Mouse (Mus musculus): ENCODE measurements at regions not wholly inside any gene's neighbourhood (a gene's known extent, or its start where the extent isn't known, plus 50 kb on each side); places are given as distances from the start of the nearest gene placed in this dataset.

GRCm38 (mm10) chr6:32739162-32739745 lies 151.3 kb upstream of the Plxna4 start:
- no peak for DNase-seq

- DNase-seq: peak in 1 of 2 experiments; percentile 3
These were observed 140.7 kb upstream of the Plxna4 start for GRCm38 (mm10) chr6:32728706-32729105.

- no peak for DNase-seq
These were observed 138.6 kb upstream of the Plxna4 start for GRCm38 (mm10) chr6:32726571-32726970.

- DNase-seq: no peak
These were observed 129.9 kb upstream of the Plxna4 start for GRCm38 (mm10) chr6:32717860-32718259.

GRCm38 (mm10) chr6:32715137-32715536 lies 127.1 kb upstream of the Plxna4 start:
- no peak for DNase-seq

- no peak for DNase-seq
These were observed 122.2 kb upstream of the Plxna4 start for GRCm38 (mm10) chr6:32710208-32710607.

GRCm38 (mm10) chr6:32709566-32709965 lies 121.6 kb upstream of the Plxna4 start:
- no peak for DNase-seq

GRCm38 (mm10) chr6:32707417-32707816 lies 119.4 kb upstream of the Plxna4 start:
- DNase-seq: no peak

GRCm38 (mm10) chr6:32706376-32706775 lies 118.4 kb upstream of the Plxna4 start:
- DNase-seq: no peak

GRCm38 (mm10) chr6:32703466-32703865 lies 115.5 kb upstream of the Plxna4 start:
- no peak for DNase-seq

- peak; percentile 66 to 80 for DNase-seq
These were observed 114.3 kb upstream of the Plxna4 start for GRCm38 (mm10) chr6:32702245-32702791.

GRCm38 (mm10) chr6:32699811-32700210 lies 111.8 kb upstream of the Plxna4 start:
- DNase-seq: no peak

GRCm38 (mm10) chr6:32697771-32698270 lies 109.8 kb upstream of the Plxna4 start:
- peak; percentile 13 to 32 for DNase-seq

- DNase-seq: no peak
These were observed 108.0 kb upstream of the Plxna4 start for GRCm38 (mm10) chr6:32696037-32696436.

GRCm38 (mm10) chr6:32672552-32672951 lies 84.6 kb upstream of the Plxna4 start:
- no peak for DNase-seq

- no peak for DNase-seq
These were observed 71.8 kb upstream of the Plxna4 start for GRCm38 (mm10) chr6:32659743-32660142.

GRCm38 (mm10) chr6:32657378-32657777 lies 69.4 kb upstream of the Plxna4 start:
- no peak for DNase-seq

- DNase-seq: no peak
These were observed 66.2 kb upstream of the Plxna4 start for GRCm38 (mm10) chr6:32654188-32654587.

- DNase-seq: no peak
These were observed 56.0 kb upstream of the Plxna4 start for GRCm38 (mm10) chr6:32644016-32644415.

GRCm38 (mm10) chr6:32638843-32639242 lies 50.9 kb upstream of the Plxna4 start:
- DNase-seq: no peak

All from cerebellum, adult 18-20 months (tissue).